ENCODE assay signal across 9 mouse cellular contexts in genomic region chr17:64575240-64575639, GRCm38 (mm10). TPM values are rescaled to one million over a fixed set of nuclear protein-coding genes. Genes with fewer than 3 reads are reported as not detected.
A peak's percentile ranks its signal among the peaks of the same experiment; 100 is the strongest.
DNase-seq lines count a peak whose midpoint lies in the region; ATAC-seq lines count a peak whose summit lies in the region.
"Had no signal": no experiment of that assay in that cellular context is flagged by ENCODE, and none has a peak within 500 bp of the region (broad histone marks: within the 10 kb centered on the region; RNA-seq: fewer than 3 reads in every experiment).

No protein-coding gene starts in this region.

- H3K9me3 ChIP-seq in kidney, embryonic 15.5 days (replicated peaks): no peaks in the 10 kb centered on the region
- H3K9me3 ChIP-seq in midbrain, embryonic 15.5 days: no peaks in the 10 kb centered on the region
- H3K9me3 ChIP-seq: limb, embryonic 15.5 days had no signal

- no peak overlapping the region for H3K27ac ChIP-seq in kidney, embryonic 15.5 days
- H3K27ac ChIP-seq in midbrain, embryonic 15.5 days: no peak overlapping the region
- H3K27ac ChIP-seq: limb, embryonic 15.5 days had no signal

- DNase-seq in kidney, adult 18-20 months: peak; percentile 49
- peak; percentile 72 for DNase-seq in R1 (ENCODE audit: low read depth, low spot score)
- peak; percentile 7 to 21 for DNase-seq in lung, adult 18-20 months
- peak; percentile 65 for DNase-seq in splenic B cell, adult 2 months (ENCODE audit: low read depth, low spot score)
- no peak for DNase-seq in layer of hippocampus, postnatal 14 days (ENCODE audit: low spot score in 2 of 2)
- DNase-seq in gastrocnemius, adult 8-10 months (ENCODE audit: low spot score in 2 of 2): no peak

- no peak overlapping the region for H3K4me2 ChIP-seq in kidney, embryonic 15.5 days
- H3K4me2 ChIP-seq in midbrain, embryonic 15.5 days: no peak overlapping the region
- H3K4me2 ChIP-seq: limb, embryonic 15.5 days had no signal

- H3K9ac ChIP-seq in kidney, embryonic 15.5 days: no peak overlapping the region
- no peak overlapping the region for H3K9ac ChIP-seq in midbrain, embryonic 15.5 days
- H3K9ac ChIP-seq: limb, embryonic 15.5 days had no signal

- H3K4me3 ChIP-seq in kidney, embryonic 15.5 days (replicated peaks): no peak overlapping the region
- H3K4me3 ChIP-seq in midbrain, embryonic 15.5 days: no peak overlapping the region
- H3K4me3 ChIP-seq: limb, embryonic 15.5 days had no signal

- H3K36me3 ChIP-seq in kidney, embryonic 15.5 days: no peaks in the 10 kb centered on the region
- H3K36me3 ChIP-seq in splenic B cell, adult 2 months (ENCODE audit: control insufficient read depth, insufficient read depth, low read length, poor library complexity, severe bottlenecking): no peaks in the 10 kb centered on the region
- no peaks in the 10 kb centered on the region for H3K36me3 ChIP-seq in midbrain, embryonic 15.5 days (replicated peaks)
- H3K36me3 ChIP-seq: limb, embryonic 15.5 days had no signal

- no peak for ATAC-seq in kidney, embryonic 15.5 days (replicated peaks; ENCODE audit: low FRiP score)
- ATAC-seq in midbrain, embryonic 15.5 days (replicated peaks): no peak

- H3K27me3 ChIP-seq in kidney, embryonic 15.5 days: no peaks in the 10 kb centered on the region
- no peaks in the 10 kb centered on the region for H3K27me3 ChIP-seq in splenic B cell, adult 2 months (ENCODE audit: control insufficient read depth, insufficient read depth, low read length, poor library complexity, severe bottlenecking)
- H3K27me3 ChIP-seq in midbrain, embryonic 15.5 days (replicated peaks): no peaks in the 10 kb centered on the region
- H3K27me3 ChIP-seq: limb, embryonic 15.5 days had no signal

- WGBS in kidney, embryonic 15.5 days: 81% methylated on average over 6 of the region's 6 CpGs
- 83% methylated on average over 6 of the region's 6 CpGs for WGBS in midbrain, embryonic 15.5 days

- 0 out of 2 replicates have a peak, but pooled peaks cover 2% of the 10 kb centered on the region for H3K4me1 ChIP-seq in kidney, embryonic 15.5 days
- H3K4me1 ChIP-seq in midbrain, embryonic 15.5 days: peaks cover 4% of the 10 kb centered on the region; the same call in 1 of the 2 replicates
- H3K4me1 ChIP-seq: limb, embryonic 15.5 days had no signal

RNA-seq across cellular contexts. Expression of gene Man2a1, which starts 25.3 kb away (rescaled TPM):
- polyA plus RNA-seq in kidney, embryonic 15.5 days (2015; fragmentation: Nextera tagmentation; extraction: Ambion mirVana): 8.6 and 11.0 TPM in 2 replicates
- 10 to 100 TPM; 14.2 to 18.8 TPM for total RNA-seq in layer of hippocampus, postnatal 14 days (2021)
- polyA plus RNA-seq in midbrain, embryonic 15.5 days (2015; fragmentation: Nextera tagmentation; extraction: Ambion mirVana): 6.0 and 6.1 TPM in 2 replicates
- total RNA-seq in gastrocnemius, adult 8-10 months (2022): 1 to 10 TPM; 4.5 to 6.1 (median 5.2) TPM

Comparison
In these comparisons a context has a peak if more than half of its experiments do, and no peak if none do; other contexts are left out.
1. DNase-seq: peak in kidney, adult 18-20 months (single experiment), R1 (single experiment), lung, adult 18-20 months (2 of 2) and splenic B cell, adult 2 months (single experiment); none in layer of hippocampus, postnatal 14 days (0 of 2) and gastrocnemius, adult 8-10 months (0 of 2).